Mouse (Mus musculus) A20 (cell line): ENCODE data around the gene Cntn2.
A peak's percentile ranks its signal among the peaks of the same experiment; 100 is the strongest.

Source experiments
- DNase-seq: peaks from one replicate; pipeline ENCODE4 v3.0.0-alpha.2; 2011; ENCODE audit warnings: low read depth, low spot score

The Cntn2 gene

DNA sequence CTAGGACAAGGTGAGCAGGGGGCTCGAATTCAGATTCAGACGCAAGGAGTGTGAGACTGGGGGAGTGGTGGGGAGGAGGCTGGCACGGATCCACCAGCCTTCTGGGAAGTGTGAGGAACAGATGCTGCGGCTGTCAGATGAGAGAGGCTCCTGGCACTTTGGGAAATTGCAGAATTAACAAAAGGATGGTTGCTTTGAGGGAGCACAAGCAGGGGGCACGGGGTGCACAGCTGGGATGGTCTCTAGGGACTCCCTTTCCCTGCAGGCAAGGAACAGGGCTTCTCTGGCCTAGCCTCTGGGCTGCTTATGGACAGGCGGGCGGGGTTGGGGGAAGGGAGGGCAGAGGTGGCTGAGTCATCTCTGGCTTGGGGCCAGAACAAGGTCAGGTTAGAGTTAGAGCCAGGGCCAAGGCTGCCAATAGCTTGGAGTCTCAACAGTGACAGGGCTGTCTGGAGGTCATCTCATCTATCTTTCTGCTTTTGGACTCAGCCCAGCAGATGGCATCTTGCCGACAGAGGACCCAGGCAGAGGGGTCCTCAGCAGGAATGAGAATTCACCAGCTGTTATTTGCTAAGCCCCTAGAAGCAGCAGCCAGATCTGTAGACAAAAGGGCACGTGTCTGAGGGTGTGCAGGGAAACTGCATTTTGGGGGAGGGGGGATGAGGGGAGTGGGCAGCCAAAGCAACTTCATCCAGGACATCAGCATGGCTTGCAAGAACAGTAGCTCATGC, 15.0 kb upstream of the Cntn2 start:
- no peak for DNase-seq

DNA sequence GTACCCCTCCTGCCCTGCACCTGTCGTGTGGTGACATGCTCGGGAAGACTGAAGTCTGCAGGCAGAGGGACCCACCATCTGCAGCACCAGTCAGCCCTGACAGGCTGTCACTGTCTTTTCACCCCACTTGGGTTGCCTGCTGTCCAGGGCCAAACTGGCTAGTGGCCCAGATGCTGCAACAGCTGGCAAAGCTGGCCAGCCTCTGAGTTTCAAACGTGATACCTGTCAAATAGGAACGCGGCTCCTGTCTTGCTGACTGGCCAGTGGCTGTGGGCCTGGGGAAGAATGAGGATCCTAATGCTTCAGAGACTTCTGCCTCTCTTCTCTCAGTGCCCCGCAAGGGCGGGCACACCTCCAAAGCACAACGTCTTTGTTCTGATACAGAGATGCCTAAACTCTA, 733 bp upstream of the Cntn2 start:
- no peak for DNase-seq

DNA sequence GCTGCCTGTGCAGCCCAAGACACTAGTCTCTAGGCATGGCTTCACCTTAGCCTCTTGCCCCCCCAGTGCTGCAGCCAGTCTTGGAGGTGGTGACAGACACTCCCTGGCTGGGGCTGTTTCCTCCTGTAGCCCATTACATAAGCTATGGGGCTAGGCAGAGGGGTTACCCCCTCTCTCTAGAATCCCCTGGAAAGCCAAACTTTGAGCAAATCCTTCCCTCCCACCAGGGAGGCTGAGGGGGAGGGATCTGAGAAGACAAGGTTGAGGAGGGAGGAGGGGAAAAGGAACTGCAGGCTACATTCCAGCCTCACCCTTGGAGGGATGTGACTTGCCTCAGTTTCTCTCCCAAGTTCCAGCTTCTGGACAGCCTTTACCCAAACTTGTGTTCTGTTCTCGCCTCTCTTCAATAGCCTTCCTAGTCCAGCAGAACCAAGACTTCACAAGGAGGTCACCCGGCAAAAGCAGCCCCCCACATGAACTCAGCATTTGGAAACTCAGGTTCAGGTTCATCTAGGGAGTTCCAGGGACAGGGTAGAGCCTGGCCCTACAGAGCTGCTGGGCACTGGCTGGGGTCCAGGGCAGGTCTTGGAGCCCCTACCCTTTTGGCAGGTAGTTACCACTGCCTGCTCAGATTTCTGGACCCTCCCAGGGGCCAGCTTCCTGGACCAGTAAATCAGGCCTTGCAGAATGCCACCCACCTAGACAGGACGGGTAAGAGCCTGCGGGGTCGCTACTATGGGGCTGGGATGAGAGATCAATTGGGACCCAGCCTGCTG, 1.0 kb downstream of the Cntn2 start:
- no peak for DNase-seq

DNA sequence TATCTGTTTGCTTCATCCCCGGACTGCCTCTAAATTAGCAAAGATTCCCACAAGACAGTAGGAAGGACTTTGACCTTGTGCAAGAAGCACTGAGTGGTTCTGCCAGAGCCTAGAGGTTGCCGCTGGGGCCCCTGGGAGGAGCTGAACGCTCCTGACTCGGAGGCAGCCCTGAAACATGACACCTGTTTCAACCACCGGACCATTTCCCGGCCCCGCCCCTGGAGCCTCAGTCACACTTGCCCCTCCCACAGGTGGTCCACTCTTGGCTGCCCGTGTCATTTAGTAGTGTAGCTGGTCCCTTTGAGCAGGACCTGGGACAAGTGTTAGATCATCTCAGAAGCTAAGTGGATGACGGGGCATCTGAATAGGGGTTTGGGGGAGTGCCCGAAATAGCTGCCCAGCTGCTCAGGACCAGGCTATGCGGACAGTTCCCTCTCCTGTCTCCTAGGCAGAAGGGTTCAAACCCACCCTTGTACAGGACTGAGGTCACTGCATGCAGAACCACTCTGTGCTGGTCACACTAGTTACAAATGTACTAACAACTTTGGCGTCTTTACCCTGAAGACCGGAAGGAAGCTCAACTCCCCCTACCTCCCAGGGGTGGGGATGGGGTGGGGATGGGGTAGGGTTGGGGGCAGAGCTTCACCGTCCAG, 1.8 kb downstream of the Cntn2 start:
- peak; percentile 62 for DNase-seq

DNA sequence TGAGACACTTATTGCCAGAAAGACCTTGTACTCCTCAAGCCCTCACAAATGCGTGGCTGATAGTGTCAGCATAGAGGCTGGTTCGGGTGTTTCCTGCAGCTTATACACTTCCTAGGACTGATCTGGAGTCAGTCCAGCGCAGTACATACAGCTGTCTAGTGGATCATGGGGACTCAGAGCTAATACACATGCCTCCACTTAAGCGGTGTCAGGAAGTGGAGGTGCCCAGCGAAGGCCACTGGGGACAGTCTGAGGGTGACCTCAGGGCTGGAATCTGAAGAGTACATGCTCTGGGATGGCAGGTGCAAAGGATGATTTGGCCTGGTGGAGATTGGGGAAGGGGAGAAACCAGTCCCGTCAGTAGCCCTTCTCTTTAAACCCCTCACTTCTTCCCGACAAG, 2.4 kb downstream of the Cntn2 start:
- no peak for DNase-seq

DNA sequence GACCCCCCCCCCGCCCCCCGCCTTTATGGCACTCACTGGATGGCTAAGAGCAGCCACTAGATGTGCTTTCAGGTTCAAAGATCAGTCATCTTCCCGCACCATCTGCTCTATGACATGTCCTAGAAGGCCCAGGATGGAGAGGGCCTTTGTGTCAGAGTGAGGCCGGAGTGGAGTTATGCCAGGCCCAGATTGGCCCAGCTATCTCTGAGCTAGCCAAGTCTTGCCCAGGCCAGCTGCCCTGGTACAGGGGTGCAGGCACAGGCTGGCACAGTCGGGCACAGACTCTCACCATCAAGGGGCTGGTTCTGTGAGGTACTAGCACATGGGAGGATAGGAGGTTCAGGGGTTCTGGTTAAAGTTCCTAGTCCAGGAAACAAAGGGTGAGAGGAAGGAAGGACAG, 5.3 kb downstream of the Cntn2 start:
- DNase-seq, result no peak

DNA sequence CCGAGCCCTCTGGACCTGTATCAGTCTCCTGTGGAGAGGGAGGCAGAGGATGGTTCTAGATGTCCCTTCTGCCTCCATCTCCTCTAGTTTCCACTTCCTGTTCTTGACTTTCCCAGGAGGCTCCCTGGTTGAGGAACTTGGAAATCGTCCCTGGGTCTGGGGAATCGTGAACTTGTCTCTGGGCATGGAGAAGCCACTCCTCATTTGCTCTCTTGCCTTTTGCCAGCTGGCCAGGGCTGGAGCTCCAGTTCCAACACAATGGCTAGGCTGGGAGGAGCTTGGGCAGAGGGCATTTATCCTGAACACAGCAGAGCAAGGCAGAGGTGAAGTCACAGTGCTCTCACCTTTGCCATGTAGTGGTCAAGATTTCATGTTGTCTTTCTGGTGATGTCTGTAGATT, 6.6 kb downstream of the Cntn2 start:
- no peak for DNase-seq

DNA sequence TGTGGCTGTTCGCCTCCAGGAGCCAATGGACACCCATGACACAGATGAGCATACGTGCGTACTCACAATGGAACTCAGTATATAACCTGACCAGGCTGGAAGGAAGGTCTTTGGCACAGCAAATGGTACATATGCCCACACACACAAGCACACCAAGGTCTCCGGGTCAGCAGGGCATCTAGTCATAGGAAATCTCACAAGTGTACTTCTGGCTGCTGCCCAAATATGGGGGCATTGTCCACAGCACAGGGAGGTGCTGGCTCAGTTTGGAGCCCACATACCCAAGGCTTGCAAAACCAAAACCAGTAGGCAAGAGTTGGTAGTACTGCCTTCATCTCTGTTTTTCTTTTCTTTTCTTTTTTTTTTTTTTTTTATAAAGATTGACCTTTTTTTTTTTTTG, 7.5 kb downstream of the Cntn2 start:
- DNase-seq, result no peak

DNA sequence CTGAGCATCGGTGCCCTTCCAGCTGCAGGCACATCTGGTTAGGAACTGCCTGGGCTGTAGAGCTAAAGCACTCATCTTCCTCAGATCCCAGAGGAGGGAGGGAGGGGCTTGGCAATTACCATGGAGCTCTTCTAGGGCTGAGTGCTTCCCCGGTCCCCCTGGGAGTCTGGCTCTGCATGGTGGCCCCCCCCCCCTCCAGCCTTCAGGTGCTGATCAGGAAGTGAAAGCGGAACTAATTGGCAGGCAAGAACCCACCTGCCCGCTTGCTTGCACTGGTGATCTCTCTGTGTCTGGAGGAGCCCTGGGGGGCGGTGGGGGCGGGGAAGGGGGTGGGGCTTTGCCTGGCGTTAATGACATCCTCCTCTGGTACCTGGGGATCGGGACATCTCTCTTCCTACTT, 9.2 kb downstream of the Cntn2 start:
- peak; percentile 89 for DNase-seq

DNA sequence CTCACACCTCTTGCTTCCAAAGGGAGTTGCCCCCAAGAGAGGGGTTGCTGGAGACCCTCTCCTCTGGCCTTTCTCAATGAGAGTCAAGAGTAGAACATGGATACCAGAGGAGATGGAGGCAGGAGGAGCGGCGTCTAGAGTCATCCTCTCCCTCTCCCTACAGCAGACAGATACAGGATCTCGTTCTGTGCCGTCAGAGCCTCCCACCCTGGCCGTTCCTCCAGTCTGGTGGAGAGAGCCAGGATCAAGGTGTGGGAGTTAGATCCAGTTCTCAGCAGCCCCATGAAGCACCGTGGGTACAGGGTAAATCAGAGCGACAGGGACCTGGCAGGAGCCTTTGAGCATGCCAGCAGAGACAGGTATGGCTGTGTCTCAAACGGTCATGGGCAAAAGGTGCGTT, 10.5 kb downstream of the Cntn2 start:
- DNase-seq, result no peak

DNA sequence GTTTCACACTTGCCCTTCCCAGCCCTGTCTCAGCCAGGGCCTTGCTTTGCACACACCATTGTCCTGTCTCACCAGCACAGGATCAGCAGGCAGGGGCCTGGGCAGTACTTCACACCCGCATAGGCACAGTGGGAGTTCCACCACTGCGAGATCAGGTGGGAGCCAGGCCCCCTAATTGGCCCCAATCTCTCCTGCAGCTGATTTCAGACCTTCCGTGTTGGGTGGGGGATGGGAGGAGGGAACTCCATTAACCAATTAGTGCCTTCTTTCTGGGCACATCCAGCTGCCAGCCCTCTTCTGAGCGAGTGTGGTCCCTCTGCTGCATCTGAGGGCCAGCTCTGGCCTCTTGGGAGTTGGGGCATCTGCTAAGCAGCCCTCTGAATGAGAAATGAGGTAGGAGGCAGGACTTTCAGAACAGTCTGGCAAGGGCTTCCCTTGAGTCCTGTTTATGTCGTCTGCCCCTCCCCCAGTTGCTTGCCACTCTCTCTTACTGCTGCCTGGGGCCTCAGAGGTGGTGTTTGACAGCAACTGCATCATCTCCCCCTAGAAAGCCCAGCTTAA, 12.3 kb downstream of the Cntn2 start:
- DNase-seq, result peak; percentile 74

DNA sequence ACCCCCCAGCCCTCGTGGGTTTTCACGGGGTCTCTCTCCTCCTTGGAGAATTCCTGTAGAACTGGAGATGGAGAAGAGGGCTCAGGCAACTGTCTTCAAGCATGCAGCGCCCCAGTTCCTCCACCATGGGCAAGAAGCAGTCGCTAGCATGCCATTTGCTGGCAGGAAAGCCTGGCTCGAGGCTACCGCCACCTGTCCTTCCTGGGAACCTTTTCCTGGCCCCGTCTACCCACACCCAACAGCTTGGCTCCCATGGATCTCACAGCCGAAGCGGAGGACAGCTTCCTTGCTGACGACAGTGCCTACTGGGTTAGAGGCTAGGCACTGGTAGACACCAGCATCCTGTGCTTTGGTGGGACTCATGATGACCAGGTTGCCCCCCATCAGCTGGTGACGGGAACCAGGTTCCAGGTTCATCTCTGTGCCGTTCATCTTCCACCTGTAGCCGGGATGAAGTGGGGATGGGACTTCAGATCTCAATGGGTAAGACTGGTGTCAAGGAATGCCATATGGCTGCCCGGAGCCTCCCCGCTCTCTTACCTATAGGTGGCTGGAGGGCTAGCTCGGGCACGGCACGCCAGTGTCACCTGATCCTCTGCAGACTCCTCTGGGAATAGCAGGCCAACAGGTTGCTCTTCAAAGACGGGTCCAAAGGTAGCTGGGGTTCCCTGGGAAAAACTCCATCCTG, 14.3 kb downstream of the Cntn2 start:
- DNase-seq, result no peak

DNA sequence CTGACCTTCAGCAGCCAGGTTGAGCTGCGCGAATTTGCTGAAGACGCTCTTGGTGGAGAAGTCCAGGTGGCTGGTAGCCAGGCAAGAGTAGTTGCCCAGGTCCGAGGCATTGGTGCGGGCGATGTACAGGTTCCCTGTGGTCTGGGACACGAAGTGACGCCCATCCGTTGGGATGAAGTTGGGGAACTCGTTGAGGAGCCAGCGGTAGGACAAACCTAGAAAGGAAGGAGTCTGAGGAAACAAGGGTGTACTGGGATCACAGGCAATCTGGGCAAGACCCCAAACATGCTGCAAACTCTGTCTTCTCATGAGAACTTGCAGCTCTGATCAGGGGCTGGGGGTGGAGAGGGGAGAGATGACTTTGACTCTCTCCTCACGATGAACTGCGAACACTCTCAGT, 15.0 kb downstream of the Cntn2 start:
- DNase-seq, result no peak

DNA sequence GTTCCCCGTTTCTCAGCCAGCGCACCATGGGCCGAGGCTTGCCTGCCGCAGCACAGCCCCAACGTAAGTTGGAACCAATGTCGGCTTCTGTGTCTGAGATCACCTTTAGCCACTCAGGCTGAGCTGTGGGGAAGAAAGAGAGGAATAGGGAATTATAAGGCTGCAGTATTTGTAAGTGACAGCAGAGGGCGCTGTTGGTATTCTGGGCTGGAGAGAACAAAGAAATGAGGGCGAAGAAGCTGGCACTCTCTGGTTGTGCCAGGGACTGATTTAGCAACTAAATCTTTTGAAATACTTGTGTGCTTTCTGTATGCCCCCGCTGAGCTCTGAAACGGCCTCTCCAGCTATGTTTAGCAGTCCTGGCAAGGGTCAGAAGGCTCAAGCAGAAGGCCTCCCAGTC, 17.2 kb downstream of the Cntn2 start:
- DNase-seq, result peak; percentile 59

DNA sequence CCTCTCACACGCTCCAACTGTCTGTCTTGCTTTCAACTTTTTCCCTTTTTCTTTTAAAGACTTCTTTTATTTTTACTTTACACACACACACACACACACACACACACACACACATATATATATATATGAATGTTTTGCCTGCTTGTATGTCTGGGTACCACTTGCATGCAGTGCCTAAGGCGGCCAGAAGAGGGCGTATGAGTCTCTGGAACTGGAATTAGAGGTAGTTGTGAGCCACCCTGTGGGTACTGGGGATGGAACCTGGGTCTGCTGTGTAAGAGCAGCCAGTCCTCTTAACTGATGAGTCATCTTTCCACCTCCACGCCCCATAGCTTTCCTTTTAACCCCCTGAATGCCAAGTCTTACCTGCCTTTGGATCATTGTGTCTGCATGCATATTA, 19.1 kb downstream of the Cntn2 start:
- DNase-seq, result peak; percentile 50

DNA sequence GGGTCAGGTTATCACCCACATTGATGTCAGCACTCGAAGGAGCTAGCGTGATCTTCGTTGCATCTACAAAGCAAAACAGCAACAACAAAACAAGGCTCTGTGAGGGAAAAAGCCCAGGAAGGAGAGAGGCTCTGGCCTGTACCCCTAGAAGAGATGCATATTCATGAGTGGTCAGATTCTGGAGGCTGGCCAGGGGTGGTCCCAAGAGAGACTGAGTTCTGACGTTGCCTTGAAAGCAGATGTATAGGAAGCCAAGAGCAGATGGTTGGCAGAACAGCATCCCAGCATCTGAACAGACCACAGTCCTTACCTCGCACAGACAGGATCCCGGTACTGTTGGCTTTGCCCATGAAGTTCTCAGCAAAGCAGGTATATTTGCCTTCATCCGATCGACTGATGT, 20.0 kb downstream of the Cntn2 start:
- DNase-seq, result no peak

DNA sequence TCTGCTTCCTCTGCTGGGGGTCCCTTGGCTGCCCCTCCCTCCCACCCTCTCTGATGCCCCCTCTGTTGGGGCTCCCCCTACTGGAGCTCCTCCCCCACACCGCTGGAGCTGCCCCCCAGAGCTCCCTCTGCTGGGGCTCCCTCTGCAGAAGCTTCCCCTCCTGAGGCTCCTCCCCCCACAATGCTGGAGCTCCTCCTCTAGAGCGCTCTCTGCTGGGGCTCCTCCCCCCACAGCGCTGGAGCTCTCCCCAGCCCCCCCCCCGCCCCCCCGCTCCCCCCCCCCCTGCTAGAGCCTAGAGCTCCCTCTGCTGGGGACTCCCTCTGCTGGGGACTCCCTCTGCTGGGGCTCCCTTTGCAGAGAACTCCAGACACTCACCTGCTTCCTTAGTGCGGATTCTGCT, 22.3 kb downstream of the Cntn2 start:
- peak; percentile 77 for DNase-seq

DNA sequence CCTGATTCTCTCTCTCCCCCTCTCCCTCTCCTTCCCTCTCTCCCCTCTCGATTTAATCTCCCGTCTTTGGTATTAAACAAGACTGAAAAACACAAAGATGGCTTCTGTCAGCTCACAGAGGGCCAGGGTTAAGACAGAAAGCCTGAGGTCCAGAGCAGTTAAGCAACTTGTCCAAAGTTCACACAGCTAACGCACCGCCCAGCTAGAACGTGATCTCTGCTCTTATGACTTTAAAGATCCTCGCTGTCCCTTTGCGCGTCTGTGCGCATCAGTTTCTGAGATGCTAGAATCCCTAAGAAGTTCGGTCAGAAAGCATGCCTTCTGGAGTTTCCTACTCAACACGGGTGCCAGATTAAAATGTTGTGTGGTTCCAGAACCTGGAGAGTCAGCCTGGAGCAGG, 23.3 kb downstream of the Cntn2 start:
- DNase-seq, result no peak

DNA sequence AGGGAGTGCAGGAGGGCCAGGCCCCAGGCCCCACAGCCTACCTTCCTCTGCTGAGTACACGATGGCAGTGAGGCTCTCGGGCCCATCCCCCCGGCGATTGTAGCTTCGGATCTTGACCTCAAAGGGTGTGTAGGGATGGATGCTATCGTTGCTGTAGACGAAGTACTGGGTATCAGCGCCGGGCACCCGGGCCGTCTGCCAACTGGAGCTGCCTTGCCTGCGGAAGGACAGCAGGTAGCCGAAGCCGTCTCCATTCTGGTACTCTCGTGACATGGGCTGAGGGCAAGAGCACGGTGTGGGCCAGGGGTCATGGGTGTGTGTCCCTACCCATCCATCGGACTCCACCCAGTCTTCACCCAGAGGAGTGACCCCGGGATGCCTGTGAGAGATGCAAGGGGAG, 24.4 kb downstream of the Cntn2 start:
- DNase-seq, result no peak

DNA sequence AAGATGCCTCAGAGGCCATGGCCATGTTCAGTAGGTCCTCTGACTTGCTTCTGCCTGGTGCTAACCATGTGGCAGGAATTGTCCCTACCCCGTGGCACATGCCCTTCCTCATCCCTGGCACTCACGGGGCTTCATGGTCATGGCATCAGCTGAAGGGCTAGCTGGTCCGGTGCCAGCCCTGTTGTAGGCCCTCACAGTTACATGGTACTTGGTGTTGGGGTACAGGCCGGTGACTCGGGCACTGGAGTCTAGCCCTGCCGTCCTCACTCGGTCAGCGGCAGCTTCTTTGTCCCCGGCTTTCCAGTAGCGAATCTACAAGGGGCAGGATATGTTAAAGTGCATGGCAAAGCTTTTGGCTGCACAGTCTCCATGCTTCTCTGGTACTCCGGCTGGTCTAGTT, 26.3 kb downstream of the Cntn2 start:
- no peak for DNase-seq

DNA sequence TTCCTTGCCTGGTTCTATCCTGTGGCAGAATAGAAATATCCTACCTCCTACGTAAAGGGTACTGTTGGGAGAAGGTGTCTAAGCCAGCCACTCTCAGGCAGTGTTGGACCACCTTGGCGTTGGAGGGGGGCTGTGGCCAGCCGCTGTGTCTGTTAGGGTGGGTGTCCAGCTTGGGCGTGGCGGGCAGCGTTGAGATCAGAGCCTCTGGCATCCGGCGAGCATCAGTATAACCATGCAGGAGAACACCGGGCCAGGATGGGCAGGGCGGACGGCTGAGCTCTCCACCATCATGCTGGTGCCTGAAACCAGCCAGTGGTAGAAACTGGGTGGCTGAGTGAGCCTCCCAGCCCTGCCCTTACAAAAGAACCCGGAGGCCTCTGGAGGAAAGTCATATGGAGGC, 27.7 kb downstream of the Cntn2 start:
- no peak for DNase-seq

DNA sequence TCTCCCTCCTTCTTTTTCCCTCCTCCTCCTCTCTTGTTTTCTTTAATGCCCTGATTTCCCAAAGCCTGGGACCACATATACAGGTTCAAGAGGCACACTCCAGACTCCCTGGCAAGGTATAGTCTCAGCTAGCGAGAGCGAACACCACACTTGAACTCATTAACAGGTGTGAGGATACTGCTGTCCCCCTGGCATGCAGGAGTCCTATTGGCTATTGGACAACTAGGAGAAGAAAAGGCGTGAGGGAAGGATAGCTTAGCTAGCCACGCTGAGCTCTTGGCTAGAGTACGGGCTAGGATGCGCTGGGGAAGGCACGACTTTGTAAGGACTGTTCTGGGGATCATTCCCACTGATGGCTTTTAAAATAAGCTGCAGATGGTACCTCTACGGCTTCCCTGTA, 30.9 kb downstream of the Cntn2 start:
- no peak for DNase-seq
